Mouse (Mus musculus) G1E (cell line): ENCODE data around the gene Tpk1. TPM values are rescaled to one million over a fixed set of nuclear protein-coding genes. Genes with fewer than 3 reads are reported as not detected.
A peak's percentile ranks its signal among the peaks of the same experiment; 100 is the strongest.

Experiments used
- ATAC-seq: 2 replicates; pipeline ENCODE4 v1.8.0; 2016; ENCODE audit warnings: mild to moderate bottlenecking; ENCODE audit not compliant: insufficient number of reproducible peaks, poor library complexity, low FRiP score, severe bottlenecking; ENCODE audit errors: extremely low read depth
- DNase-seq: peaks from one replicate; pipeline ENCODE4 v3.0.0; 2012; ENCODE audit warnings: low spot score
- H3K27me3 ChIP-seq: 2 replicates; pipeline ENCODE4 v1.6.1; 2012; ENCODE audit warnings: mild to moderate bottlenecking, low read length, inconsistent platforms; ENCODE audit not compliant: insufficient read depth
- H3K36me3 ChIP-seq: replicated peaks from 2 replicates; pipeline ENCODE3; 2012; ENCODE audit warnings: mild to moderate bottlenecking, inconsistent platforms
- H3K4me1 ChIP-seq: 2 replicates; pipeline ENCODE4 v1.6.1; 2012; ENCODE audit warnings: low read depth, low read length, inconsistent platforms, mixed read lengths; ENCODE audit not compliant: insufficient read depth
- H3K4me3 ChIP-seq: 2 replicates; pipeline ENCODE4 v1.5.1; 2012; ENCODE audit warnings: low read depth, mild to moderate bottlenecking, inconsistent platforms, low read length, moderate library complexity, mixed read lengths
- H3K9me3 ChIP-seq: replicated peaks from 2 replicates; pipeline ENCODE4 v1.6.1; 2012; ENCODE audit warnings: inconsistent platforms
- CTCF ChIP-seq: IDR thresholded peaks from 2 replicates; pipeline ENCODE4 v1.5.1; 2012; ENCODE audit warnings: low read depth, low read length, inconsistent platforms, mixed read lengths
- GATA1 ChIP-seq: IDR thresholded peaks from 2 replicates; pipeline ENCODE4 v1.6.1; 2012; ENCODE audit warnings: borderline replicate concordance, low read length, inconsistent platforms, mixed read lengths
- GATA2 ChIP-seq: IDR thresholded peaks from 2 replicates; pipeline ENCODE4 v1.6.1; 2012; ENCODE audit warnings: low read depth, low read length, inconsistent platforms, borderline replicate concordance
- POLR2AphosphoS5 ChIP-seq: IDR thresholded peaks from 2 replicates; pipeline ENCODE4 v1.6.1; 2012; ENCODE audit warnings: low read depth, low read length, inconsistent platforms; ENCODE audit not compliant: insufficient replicate concordance
- TAL1 ChIP-seq: conservative IDR thresholded peaks from 2 replicates; pipeline ENCODE4 v1.6.1; 2012; ENCODE audit warnings: low read depth, low read length, inconsistent platforms, mixed read lengths
- polyA plus RNA-seq: library from polyadenylated mRNA; stranded (reverse); fragments of >175 nt; gene quantifications from 2 replicates; pipeline ENCODE4 v1.2.3, GENCODE M21; 2012
- total RNA-seq, 2 experiments: library from RNA; stranded (forward) in 1 of 2; stranded (reverse) in 1 of 2; fragments of 200-1000 nt in 1 of 2; fragments of >200 nt in 1 of 2; fragmentation: Nextera tagmentation in 1 of 2; gene quantifications; 2 replicates each; pipeline ENCODE4 v1.2.3; 2014 to 2017

Gene Tpk1
- total and polyA plus RNA-seq, 3 experiments = 2.0 to 27.5 (median 10.9) TPM

DNA sequence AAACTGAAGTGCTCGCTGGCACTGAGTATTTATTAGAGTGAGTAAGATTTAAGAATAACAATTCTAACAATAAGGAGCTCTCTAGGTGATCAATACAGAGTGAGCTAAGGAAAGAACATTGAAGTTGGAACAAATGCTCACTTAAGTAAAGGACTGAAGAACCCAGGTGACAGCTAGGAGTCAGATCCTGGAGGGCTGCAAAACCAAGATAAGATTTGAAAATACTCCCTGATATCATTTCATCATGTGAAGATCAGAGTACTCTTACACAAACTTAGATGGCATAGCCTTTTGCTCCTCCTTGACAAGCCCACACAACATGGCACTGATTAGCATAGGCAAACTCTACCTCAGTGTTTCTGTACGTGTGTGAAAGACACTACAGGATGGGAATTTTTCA lies 4.3 kb downstream of the Tpk1 start:
- TF ChIP-seq TAL1 = peak; percentile 39; the same call in 1 of the 2 replicates
- TF ChIP-seq GATA2 = no peak
- TF ChIP-seq CTCF = no peak
- TF ChIP-seq POLR2AphosphoS5 = no peak
- DNase-seq = no peak
- peaks cover 49% of the 10 kb centered on the region for H3K4me1 ChIP-seq
- H3K36me3 ChIP-seq = peaks cover 31% of the 10 kb centered on the region
- no peaks in the 10 kb centered on the region for H3K27me3 ChIP-seq
- ATAC-seq = peak; percentile 17; the same call in 1 of the 2 replicates
- no peaks in the 10 kb centered on the region for H3K9me3 ChIP-seq
- H3K4me3 ChIP-seq = no peak overlapping the region

DNA sequence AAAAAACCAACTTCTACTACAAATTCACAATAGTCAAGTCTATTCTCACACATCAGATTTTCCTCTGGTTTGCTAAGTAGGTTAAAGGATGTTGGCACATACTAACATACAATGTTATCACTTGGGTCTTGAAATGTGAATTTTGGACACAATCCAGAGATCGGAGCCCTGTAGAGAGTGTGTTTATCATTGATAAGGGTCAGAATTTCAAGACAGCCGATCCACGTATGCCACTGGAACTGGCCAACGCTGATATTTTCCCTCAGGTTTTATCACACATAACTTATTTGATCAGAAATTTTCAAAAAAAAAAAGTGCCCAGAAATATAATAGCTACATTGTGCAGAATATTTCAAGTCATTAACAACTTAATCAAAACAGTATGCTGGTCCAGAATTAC lies 7.8 kb downstream of the Tpk1 start:
- Histone ChIP-seq H3K4me1 (peaks cover 42% of the 10 kb centered on the region), H3K4me3 (no peak overlapping the region; the same call in 1 of the 2 replicates), H3K9me3 (no peaks in the 10 kb centered on the region), H3K36me3 (peaks cover 35% of the 10 kb centered on the region), H3K27me3 (no peaks in the 10 kb centered on the region)
- no peak for TF ChIP-seq GATA1
- TF ChIP-seq TAL1 = peak; percentile 48; the same call in 1 of the 2 replicates
- ATAC-seq (peak; percentile 75), DNase-seq (no peak)

GRCm38 (mm10) chr6:43657845-43658244 lies 8.2 kb downstream of the Tpk1 start:
- TF ChIP-seq TAL1 (no peak), CTCF (no peak), POLR2AphosphoS5 (no peak), GATA1 (no peak), GATA2 (no peak)
- no peak for DNase-seq
- no peak overlapping the region; the same call in 1 of the 2 replicates for H3K4me3 ChIP-seq
- no peaks in the 10 kb centered on the region for H3K27me3 ChIP-seq
- H3K9me3 ChIP-seq = no peaks in the 10 kb centered on the region
- no peak for ATAC-seq
- peaks cover 32% of the 10 kb centered on the region for H3K36me3 ChIP-seq
- peaks cover 38% of the 10 kb centered on the region for H3K4me1 ChIP-seq

- H3K9me3 ChIP-seq = no peaks in the 10 kb centered on the region
- no peak overlapping the region for H3K4me3 ChIP-seq
- no peaks in the 10 kb centered on the region for H3K27me3 ChIP-seq
- H3K36me3 ChIP-seq = peaks cover 21% of the 10 kb centered on the region
- DNase-seq (no peak), ATAC-seq (no peak; the same call in 1 of the 2 replicates)
- TF ChIP-seq GATA1 (no peak), TAL1 (no peak)
- H3K4me1 ChIP-seq = peaks cover 21% of the 10 kb centered on the region
Measured at GRCm38 (mm10) chr6:43654876-43655456, 11.1 kb downstream of the Tpk1 start.

- H3K27me3 ChIP-seq = no peaks in the 10 kb centered on the region
- no peak for DNase-seq
- H3K36me3 ChIP-seq = peaks cover 27% of the 10 kb centered on the region
- no peak; the same call in 1 of the 2 replicates for ATAC-seq
- H3K4me1 ChIP-seq = no peaks in the 10 kb centered on the region; the same call in 1 of the 2 replicates
- no peak overlapping the region for H3K4me3 ChIP-seq
- TF ChIP-seq GATA2 (no peak), GATA1 (no peak), CTCF (no peak), POLR2AphosphoS5 (no peak), TAL1 (no peak)
- no peaks in the 10 kb centered on the region for H3K9me3 ChIP-seq
Measured at GRCm38 (mm10) chr6:43649516-43649915, 16.6 kb downstream of the Tpk1 start.

- H3K4me3 ChIP-seq = no peak overlapping the region
- no peaks in the 10 kb centered on the region for H3K27me3 ChIP-seq
- peaks cover 18% of the 10 kb centered on the region for H3K36me3 ChIP-seq
- H3K4me1 ChIP-seq = peaks cover 3% of the 10 kb centered on the region; the same call in 1 of the 2 replicates
- TF ChIP-seq POLR2AphosphoS5 (no peak), GATA1 (no peak), TAL1 (no peak), GATA2 (no peak), CTCF (no peak)
- ATAC-seq = no peak
- no peak for DNase-seq
- no peaks in the 10 kb centered on the region for H3K9me3 ChIP-seq
Measured at GRCm38 (mm10) chr6:43645674-43646073, 20.4 kb downstream of the Tpk1 start.

GRCm38 (mm10) chr6:43645105-43645504 lies 21.0 kb downstream of the Tpk1 start:
- no peaks in the 10 kb centered on the region for H3K27me3 ChIP-seq
- H3K9me3 ChIP-seq = no peaks in the 10 kb centered on the region
- TF ChIP-seq TAL1 = no peak
- TF ChIP-seq POLR2AphosphoS5 = no peak
- no peak for TF ChIP-seq GATA2
- TF ChIP-seq CTCF = no peak
- TF ChIP-seq GATA1 = no peak
- H3K36me3 ChIP-seq = peaks cover 18% of the 10 kb centered on the region
- ATAC-seq (no peak), DNase-seq (no peak)
- peaks cover 3% of the 10 kb centered on the region; the same call in 1 of the 2 replicates for H3K4me1 ChIP-seq
- no peak overlapping the region for H3K4me3 ChIP-seq
